Mouse (Mus musculus) midbrain, embryonic 16.5 days (tissue): ENCODE results near the gene Map4k3. TPM values are rescaled to one million over a fixed set of nuclear protein-coding genes. Genes with fewer than 3 reads are reported as not detected.
"Not testable (repeated sequence)": the region's sequence is repeated elsewhere in the genome, so short reads cannot be mapped to it uniquely, and the experiment has no call there.

ENCODE experiments used
- ATAC-seq: fragments of 200-750 bp; cut with Nextera tagmentation; 2 replicates; pipeline ENCODE4 v1.8.0; 2017; ENCODE audit warnings: moderate TSS enrichment
- H3K27ac ChIP-seq: fragments of 300-500 bp; sonication (generic); 2 replicates; pipeline ENCODE4 v1.5.1; 2014; ENCODE audit warnings: mild to moderate bottlenecking, low read length, mixed read lengths
- H3K27me3 ChIP-seq: fragments of 300-500 bp; sonication (generic); 2 replicates; pipeline ENCODE4 v1.6.1; 2014; ENCODE audit warnings: low read depth, low read length, mixed read lengths; ENCODE audit not compliant: control insufficient read depth, insufficient read depth
- H3K36me3 ChIP-seq: fragments of 300-500 bp; sonication (generic); 2 replicates; pipeline ENCODE4 v1.6.1; 2014; ENCODE audit warnings: mild to moderate bottlenecking, low read length, moderate library complexity, mixed read lengths; ENCODE audit not compliant: control insufficient read depth, insufficient read depth
- H3K4me1 ChIP-seq: fragments of 300-500 bp; sonication (generic); 2 replicates; pipeline ENCODE4 v1.6.1; 2014; ENCODE audit warnings: mild to moderate bottlenecking, low read length, mixed read lengths; ENCODE audit not compliant: control insufficient read depth, insufficient read depth
- H3K4me2 ChIP-seq: fragments of 300-500 bp; sonication (generic); 2 replicates; pipeline ENCODE4 v1.6.1; 2014; ENCODE audit warnings: mild to moderate bottlenecking, low read length, mixed read lengths
- H3K4me3 ChIP-seq: fragments of 300-500 bp; sonication (generic); 2 replicates; pipeline ENCODE4 v1.5.1; 2014; ENCODE audit warnings: low read depth, mild to moderate bottlenecking, low read length, moderate library complexity, mixed read lengths
- H3K9ac ChIP-seq: fragments of 300-500 bp; sonication (generic); 2 replicates; pipeline ENCODE4 v1.6.1; 2014; ENCODE audit warnings: low read depth, low read length, mixed read lengths
- H3K9me3 ChIP-seq: fragments of 300-500 bp; sonication (generic); replicated peaks from 2 replicates; pipeline ENCODE4 v1.6.1; 2014; ENCODE audit warnings: mild to moderate bottlenecking, low read length, mixed read lengths; ENCODE audit not compliant: control insufficient read depth, poor library complexity, severe bottlenecking
- WGBS: fragments of 180-500 bp; shearing (Covaris S2); extraction: QIAGEN DNeasy Blood & Tissue Kit; methylation state at CpG from one replicate; pipeline ENCODE4 v1.1.7; 2014; 5-methylcytosine and 5-hydroxymethylcytosine counted together
- polyA plus RNA-seq: library from polyadenylated mRNA; unstranded; fragments of >200 nt; fragmentation: Nextera tagmentation; extraction: Ambion mirVana; gene quantifications from 2 replicates; pipeline ENCODE4 v1.2.1, GENCODE M21; 2015

Map4k3 gene
- polyA plus RNA-seq, 1 experiment from 2014 or later, result 21.2 TPM

GRCm38 (mm10) chr17:80563762-80564610, 164.3 kb downstream of the Map4k3 start:
- H3K4me1 ChIP-seq, H3K36me3 ChIP-seq, H3K4me3 ChIP-seq, H3K9me3 ChIP-seq, H3K4me2 ChIP-seq, H3K27ac ChIP-seq, ATAC-seq, H3K9ac ChIP-seq, H3K27me3 ChIP-seq: not testable (repeated sequence)
- WGBS, result 93% methylated on average over 27 of the region's 27 CpGs

- Histone ChIP-seq H3K4me2 (no peak overlapping the region), H3K4me3 (no peak overlapping the region), H3K9ac (no peak overlapping the region), H3K9me3 (no peaks in the 10 kb centered on the region), H3K36me3 (peaks cover 4% of the 10 kb centered on the region), H3K27me3 (no peaks in the 10 kb centered on the region), H3K27ac (no peak overlapping the region), H3K4me1 (no peaks in the 10 kb centered on the region)
- no peak for ATAC-seq
- WGBS, result 77% methylated on average over 5 of the region's 5 CpGs
Measured at GRCm38 (mm10) chr17:80562792-80563191, 165.5 kb downstream of the Map4k3 start.

GRCm38 (mm10) chr17:80560669-80561401, 167.4 kb downstream of the Map4k3 start:
- ATAC-seq, result 0 out of 2 replicates have a peak, but pooled peaks have one; percentile 40

GRCm38 (mm10) chr17:80559745-80560144, 168.5 kb downstream of the Map4k3 start:
- Histone ChIP-seq H3K36me3 (0 out of 2 replicates have a peak, but pooled peaks cover 4% of the 10 kb centered on the region), H3K9ac (no peak overlapping the region), H3K4me3 (no peak overlapping the region), H3K27me3 (no peaks in the 10 kb centered on the region), H3K9me3 (no peaks in the 10 kb centered on the region), H3K4me2 (no peak overlapping the region), H3K27ac (no peak overlapping the region), H3K4me1 (no peaks in the 10 kb centered on the region)
- 91% methylated on average over 4 of the region's 4 CpGs for WGBS
- ATAC-seq, result no peak

More at GRCm38 (mm10) chr17:80560669-80561401, 167.4 kb downstream of the Map4k3 start:
- H3K36me3 ChIP-seq, result peaks cover 8% of the 10 kb centered on the region
- no peak overlapping the region for H3K9ac ChIP-seq
- H3K4me2 ChIP-seq, result no peak overlapping the region
- H3K4me1 ChIP-seq, result no peaks in the 10 kb centered on the region
- H3K4me3 ChIP-seq, result no peak overlapping the region
- no peaks in the 10 kb centered on the region for H3K9me3 ChIP-seq
- WGBS, result 20% methylated on average over 12 of the region's 12 CpGs
- H3K27ac ChIP-seq, result no peak overlapping the region
- H3K27me3 ChIP-seq, result no peaks in the 10 kb centered on the region

GRCm38 (mm10) chr17:80559050-80559449, 169.2 kb downstream of the Map4k3 start:
- 34% methylated on average over 11 of the region's 11 CpGs for WGBS
- no peak overlapping the region for H3K27ac ChIP-seq
- 0 out of 2 replicates have a peak, but pooled peaks cover 4% of the 10 kb centered on the region for H3K36me3 ChIP-seq
- H3K4me1 ChIP-seq, result peaks cover 6% of the 10 kb centered on the region
- H3K9ac ChIP-seq, result no peak overlapping the region
- no peak overlapping the region for H3K4me3 ChIP-seq
- no peak for ATAC-seq
- no peaks in the 10 kb centered on the region for H3K9me3 ChIP-seq
- no peaks in the 10 kb centered on the region for H3K27me3 ChIP-seq
- H3K4me2 ChIP-seq, result no peak overlapping the region

- Histone ChIP-seq H3K9me3 (no peaks in the 10 kb centered on the region), H3K27me3 (no peaks in the 10 kb centered on the region), H3K4me1 (peaks cover 7% of the 10 kb centered on the region), H3K9ac (no peak overlapping the region), H3K4me3 (no peak overlapping the region), H3K27ac (no peak overlapping the region), H3K36me3 (0 out of 2 replicates have a peak, but pooled peaks cover 4% of the 10 kb centered on the region), H3K4me2 (no peak overlapping the region)
- no peak for ATAC-seq
- WGBS, result 76% methylated on average over 14 of the region's 14 CpGs
Measured at GRCm38 (mm10) chr17:80558583-80558982, 169.7 kb downstream of the Map4k3 start.

GRCm38 (mm10) chr17:80557461-80557860, 170.8 kb downstream of the Map4k3 start:
- ATAC-seq, result no peak
- WGBS, result 94% methylated on average over 5 of the region's 5 CpGs
- H3K36me3 ChIP-seq, result 0 out of 2 replicates have a peak, but pooled peaks cover 4% of the 10 kb centered on the region
- H3K4me2 ChIP-seq, result no peak overlapping the region
- H3K27ac ChIP-seq, result no peak overlapping the region
- no peak overlapping the region for H3K4me3 ChIP-seq
- H3K9ac ChIP-seq, result no peak overlapping the region
- H3K9me3 ChIP-seq, result no peaks in the 10 kb centered on the region
- peaks cover 10% of the 10 kb centered on the region for H3K4me1 ChIP-seq
- no peaks in the 10 kb centered on the region for H3K27me3 ChIP-seq

GRCm38 (mm10) chr17:80553318-80554270, 174.7 kb downstream of the Map4k3 start:
- Histone ChIP-seq H3K9me3 (no peaks in the 10 kb centered on the region), H3K27me3 (no peaks in the 10 kb centered on the region), H3K4me3 (peak overlapping the region; percentile 56), H3K9ac (peak overlapping the region; percentile 75), H3K4me2 (peak overlapping the region; percentile 64), H3K27ac (peak overlapping the region; percentile 85), H3K4me1 (peaks cover 10% of the 10 kb centered on the region), H3K36me3 (0 out of 2 replicates have a peak, but pooled peaks cover 4% of the 10 kb centered on the region)
- 3% methylated on average over 35 of the region's 35 CpGs for WGBS
- ATAC-seq, result peak; percentile 92
